Mouse (Mus musculus): ENCODE measurements at regions not wholly inside any gene's neighbourhood (a gene's known extent, or its start where the extent isn't known, plus 50 kb on each side); places are given as distances from the start of the nearest gene placed in this dataset.

DNA sequence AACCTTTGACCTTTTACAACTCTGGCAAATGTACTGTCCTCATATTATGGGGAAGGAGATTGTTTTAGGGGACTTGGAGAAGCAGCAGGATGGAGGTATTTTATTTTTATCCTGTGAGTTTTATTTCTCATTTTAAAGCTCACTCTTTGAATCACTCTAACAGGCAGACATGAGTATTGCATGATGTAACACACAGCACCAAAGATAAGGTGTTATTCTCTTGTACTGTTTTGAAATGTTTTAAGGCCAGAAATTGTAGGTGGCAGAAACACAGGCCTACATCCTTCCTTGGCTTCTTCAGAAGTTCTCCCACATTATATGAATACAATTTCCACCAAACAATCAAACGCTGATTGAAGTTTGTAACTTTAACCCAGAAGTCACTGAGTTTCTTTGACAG is 377.9 kb upstream of the Nr2f1 start:
- DNase-seq = no peak

GRCm38 (mm10) chr13:78576300-78577296 is 377.0 kb upstream of the Nr2f1 start:
- DNase-seq = no peak

GRCm38 (mm10) chr13:78571093-78571492 is 371.5 kb upstream of the Nr2f1 start:
- DNase-seq = no peak

DNA sequence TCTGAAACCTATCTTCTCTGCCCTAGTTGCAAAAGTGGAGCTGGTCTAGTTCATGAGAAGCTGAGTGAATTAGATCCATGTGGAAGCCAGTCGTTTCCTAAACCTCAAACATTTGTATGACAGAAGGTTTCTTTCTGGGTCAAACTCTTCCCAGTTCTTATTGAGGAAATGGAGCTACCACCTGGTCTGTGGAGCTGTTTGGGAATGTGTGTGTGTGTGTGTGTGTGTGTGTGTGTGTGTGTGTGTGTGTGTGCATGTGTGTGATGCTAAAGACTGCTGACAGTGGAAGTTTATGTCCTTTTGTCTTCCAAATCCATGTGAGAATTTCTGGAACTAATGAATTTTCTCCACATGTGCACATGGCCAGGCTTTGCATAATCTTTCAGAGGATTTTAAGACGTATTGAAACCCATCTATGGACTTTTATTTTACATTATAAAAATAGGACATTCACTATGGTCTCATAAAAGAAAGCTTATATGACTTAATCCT is 324.9 kb upstream of the Nr2f1 start:
- DNase-seq = no peak

GRCm38 (mm10) chr13:78520771-78521170 is 321.2 kb upstream of the Nr2f1 start:
- no peak for DNase-seq

GRCm38 (mm10) chr13:78520186-78520585 is 320.6 kb upstream of the Nr2f1 start:
- DNase-seq = no peak

DNA sequence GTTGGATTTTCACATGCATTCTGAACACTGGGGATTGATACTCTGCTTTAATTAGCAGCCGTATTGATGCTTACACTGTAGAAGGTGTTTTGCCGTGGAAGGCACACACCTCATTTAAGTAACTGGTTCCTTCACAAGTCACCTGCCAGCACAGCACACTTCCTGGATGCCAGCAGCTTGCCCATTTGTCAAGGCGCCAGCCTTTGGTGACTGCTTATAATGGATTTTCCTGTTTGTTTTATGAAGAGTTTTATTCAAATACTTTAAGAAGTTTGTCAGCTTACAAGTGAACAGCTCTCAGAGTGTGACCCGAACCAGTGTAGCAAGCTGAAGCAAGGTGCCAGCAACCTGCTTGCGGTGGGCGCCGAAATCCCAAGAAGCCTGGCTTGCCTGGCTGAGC is 301.0 kb upstream of the Nr2f1 start:
- DNase-seq = no peak

GRCm38 (mm10) chr13:78483760-78484357 is 284.3 kb upstream of the Nr2f1 start:
- no peak for DNase-seq

DNA sequence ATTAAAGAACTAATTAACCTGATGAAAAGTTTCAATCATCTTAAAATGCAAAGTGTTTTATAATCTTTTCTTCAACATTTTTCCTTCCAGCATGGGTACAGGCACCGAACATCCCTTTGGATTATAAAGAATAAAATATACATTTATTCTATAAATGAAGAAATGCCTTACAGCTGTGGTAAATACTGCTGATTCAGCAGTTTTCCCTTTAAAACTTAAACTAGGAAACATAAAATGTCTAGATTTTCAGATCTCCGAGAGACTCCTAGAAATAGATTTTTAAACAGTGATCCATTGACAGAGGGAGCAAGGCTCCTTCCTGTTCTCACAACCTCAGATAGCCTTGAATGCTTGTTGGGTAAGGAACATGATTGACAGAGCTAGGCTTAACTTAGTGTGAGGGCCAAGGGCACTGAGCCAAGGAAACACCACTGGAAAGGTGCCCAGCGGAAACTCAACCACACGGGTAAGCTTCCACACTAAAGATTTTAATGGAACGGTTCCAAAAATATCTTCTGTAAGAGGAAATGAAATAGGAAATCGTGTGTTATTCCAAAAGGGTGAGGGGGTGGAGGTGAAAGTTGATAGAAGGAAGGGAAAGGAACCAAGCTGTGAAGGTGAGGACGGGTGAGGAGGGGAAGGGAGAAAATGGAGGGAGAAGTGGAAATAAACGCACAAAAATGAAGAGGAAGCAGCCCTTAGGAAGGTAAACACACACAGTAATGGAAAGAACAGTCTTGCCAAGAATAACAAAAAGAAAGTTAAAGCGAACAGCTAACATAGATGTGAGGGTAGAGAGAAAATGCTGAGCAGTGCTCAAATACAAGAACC is 283.6 kb upstream of the Nr2f1 start:
- DNase-seq = peak; percentile 56 to 66

DNA sequence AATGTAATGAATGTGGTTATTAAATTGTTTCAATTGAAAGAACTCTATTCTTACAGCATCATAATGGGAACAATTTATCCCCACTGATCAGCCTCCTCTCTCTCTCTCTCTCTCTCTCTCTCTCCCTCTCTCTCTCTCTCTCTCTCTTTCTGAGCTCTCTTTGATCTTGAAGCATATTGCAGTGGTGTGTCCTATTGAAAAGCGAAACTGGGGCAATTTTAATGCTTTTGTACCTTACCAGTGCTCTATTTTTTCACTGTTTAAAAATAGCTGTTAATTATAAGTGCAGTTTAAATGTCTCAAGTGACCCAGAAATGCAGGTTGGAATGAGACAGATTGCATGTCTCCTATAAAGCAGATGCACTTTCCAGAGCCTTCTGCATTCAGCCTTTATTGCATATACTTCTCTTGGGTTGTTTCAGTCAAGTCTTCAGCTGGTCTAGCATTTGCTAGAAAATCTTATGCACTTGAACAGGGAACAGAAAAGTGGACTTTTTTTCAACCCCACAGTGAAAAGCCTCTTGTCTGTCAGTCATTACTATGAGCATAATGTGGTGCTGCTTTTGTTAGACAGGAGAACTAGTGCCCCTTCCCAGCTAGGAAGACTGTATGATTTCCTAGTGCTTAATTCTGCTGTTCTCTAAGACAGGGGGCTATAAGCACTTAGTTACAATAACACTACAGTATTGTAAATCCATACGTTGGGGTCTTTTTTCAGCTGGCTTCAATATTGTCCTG is 251.9 kb upstream of the Nr2f1 start:
- no peak for DNase-seq

DNA sequence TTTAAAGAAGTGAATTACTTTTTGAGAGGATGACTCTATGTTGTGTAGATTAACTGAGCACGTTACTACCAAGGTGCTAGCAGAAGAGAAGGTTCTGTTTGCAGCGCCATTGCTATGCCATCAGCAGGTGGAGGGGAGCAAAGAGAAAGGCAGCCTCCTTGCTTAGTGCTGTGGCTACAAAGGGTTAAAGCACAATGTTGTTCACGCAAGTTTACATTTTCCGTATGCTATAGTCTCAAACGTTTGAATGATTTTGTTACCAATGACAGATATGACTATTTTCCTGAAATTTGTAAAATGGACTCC is 247.1 kb upstream of the Nr2f1 start:
- no peak for DNase-seq

- no peak for DNase-seq
These were observed 246.6 kb upstream of the Nr2f1 start for GRCm38 (mm10) chr13:78445891-78446725.

- no peak for DNase-seq
These were observed 245.3 kb upstream of the Nr2f1 start for GRCm38 (mm10) chr13:78444691-78445349.

GRCm38 (mm10) chr13:78428469-78428868 is 228.9 kb upstream of the Nr2f1 start:
- DNase-seq = no peak

- DNase-seq = no peak
These were observed 228.5 kb upstream of the Nr2f1 start for GRCm38 (mm10) chr13:78428084-78428445.

DNA sequence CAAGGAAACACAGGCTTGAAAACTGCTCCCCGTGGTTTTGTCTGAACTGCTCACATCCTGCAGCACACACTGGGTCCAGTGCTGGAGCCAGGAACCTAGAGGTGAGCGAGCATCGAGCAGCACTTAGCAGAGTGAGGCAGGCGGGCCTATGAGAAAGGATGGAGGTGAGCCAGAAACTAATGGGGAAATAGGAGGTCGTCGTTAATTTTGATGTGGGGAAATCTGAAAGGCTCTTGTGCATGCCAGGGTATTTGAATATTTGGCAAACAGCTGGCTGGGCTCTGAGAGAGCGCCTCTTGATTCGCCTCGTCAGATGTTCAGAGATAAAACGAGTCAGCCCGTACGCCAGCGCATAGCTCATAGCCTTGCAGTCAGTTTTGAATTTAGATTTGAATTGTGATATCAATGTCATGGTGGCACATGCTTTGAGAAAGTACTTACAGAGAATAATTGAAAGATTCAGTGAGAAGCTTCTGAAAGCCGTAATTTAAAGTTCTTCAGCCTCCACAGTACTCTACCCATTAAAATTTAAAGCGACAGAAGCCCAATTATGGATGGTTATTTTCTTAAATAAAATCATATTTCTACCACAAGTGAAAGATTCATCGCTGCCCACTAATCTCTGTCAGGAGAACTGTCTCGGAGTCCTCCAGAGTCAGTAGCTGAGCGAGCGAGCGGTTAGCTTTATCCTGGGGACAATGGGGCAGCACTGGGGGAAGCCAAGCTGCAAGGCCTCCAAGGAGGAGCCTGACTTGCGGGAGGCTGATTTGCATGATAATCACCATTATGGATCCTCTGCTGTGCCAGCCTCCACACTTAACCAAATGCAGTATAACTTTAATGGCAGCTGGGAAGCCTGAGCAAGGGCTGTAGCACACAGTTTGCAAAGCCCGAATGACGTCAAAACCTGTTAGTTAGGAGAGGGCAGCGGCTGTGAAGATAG is 227.9 kb upstream of the Nr2f1 start:
- no peak for DNase-seq

DNA sequence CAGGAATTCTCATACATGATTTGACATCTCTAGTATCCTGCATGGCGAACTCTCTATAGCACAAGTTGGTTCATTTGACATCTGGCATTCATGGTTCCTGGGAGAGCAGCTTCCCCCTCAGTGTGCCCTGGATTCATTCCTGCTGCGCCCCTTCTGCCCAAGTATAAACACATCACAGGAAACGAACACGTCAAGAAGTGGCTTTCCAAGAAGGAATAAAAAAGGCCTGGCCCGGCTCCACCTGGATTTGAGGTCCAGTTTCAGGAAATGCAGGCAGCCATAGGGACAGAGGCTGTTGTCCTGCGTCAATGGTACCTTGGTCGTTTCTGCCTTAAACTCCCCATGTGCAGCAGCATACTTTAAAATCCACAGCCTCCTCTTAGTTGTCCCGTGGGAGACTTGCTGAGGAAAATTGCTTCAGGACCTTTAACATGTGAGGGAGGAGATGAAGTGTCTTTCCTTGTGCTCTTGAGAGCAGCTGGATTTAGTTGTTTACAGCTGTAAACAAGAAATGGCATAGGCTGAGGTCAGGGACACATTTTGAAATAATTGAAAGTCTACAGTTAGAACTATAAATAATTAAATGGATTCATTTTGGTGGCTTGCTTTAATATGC is 226.9 kb upstream of the Nr2f1 start:
- DNase-seq = no peak

DNA sequence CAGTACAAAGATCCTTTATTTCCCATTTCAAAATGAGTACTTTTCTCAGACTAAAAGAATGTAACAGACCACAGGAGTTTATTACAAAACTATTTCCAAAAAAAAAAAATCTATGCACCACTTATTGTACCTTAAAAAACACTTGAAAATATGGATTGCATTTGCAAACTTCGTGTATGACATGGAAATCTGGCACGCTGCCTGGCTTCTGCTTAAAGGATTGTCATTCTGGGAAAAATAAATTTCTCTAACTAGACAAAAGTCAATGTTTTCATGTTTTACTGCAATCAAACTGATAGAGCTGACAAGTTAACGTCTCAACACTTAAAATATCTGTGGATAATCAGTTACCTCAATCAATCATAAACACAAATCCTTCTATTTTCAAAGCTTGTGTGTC is 205.5 kb upstream of the Nr2f1 start:
- DNase-seq = no peak

DNA sequence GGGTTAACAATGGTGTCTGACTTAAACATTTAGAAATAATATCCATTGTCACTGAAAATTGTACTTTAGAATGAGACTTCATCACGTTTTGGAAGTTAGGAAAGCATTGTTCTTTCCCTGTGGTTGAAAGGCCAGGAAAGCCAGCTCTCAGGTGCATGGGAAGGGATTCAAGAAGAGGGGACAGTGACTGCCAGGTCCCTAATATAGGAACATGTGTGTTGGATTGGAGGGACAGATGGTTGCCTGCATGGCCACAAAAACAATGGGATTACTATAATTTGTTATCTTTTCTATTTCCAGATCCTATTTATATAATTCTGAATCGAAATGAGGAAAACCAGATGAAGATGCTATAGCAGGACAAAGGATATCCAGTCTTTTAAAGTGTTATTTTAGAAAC is 184.2 kb upstream of the Nr2f1 start:
- no peak for DNase-seq

- no peak for DNase-seq
These were observed 161.7 kb upstream of the Nr2f1 start for GRCm38 (mm10) chr13:78361236-78361635.

Data from kidney, adult 8-10 months (tissue).